Mouse (Mus musculus): ENCODE results near the gene Zfand4.
"Not testable (repeated sequence)": the region's sequence is repeated elsewhere in the genome, so short reads cannot be mapped to it uniquely, and the experiment has no call there.

The Zfand4 gene

DNA sequence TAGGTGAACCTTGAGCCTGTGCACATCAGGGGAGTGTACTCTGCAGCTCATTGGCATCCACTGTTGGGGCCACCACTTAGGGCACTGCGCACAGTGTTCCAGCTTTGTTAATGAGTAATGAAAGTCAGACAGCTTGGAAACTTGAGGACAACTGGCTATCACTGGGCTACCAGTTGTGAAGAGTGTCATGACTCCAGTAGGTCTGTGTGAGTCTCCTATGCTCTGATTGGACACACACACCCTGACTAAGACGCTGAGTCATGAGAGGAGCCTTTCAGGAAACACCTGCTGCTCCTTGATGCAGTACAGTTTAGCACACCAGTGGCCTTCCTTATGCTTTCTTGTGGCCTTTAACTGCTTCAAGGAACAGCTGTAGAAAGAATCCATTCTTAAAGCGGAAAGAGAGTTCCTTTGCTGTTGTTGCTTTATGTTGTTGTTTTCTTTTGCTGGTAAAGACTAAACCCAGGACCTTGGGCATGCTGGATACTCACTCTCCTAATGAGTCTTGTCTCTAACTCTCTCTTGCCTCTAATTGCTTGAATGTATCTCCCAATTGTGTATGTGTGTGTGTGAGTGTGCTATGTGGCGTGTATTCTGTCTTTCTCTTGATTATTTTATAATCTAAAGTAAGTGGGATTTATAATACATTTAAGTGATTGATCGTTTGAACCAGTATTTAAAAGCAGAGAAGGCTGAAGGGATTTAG, 23.0 kb downstream of the Zfand4 start:
- in situ Hi-C loops (cut with MboI, MseI) = loop anchor here (10.0 to 25.0 kb wide), 2 partner anchors 48 to 275 kb away; partner anchors contain the start of genes Gm5580 (in 1 of the 2), March8 (in 1 of the 2) and Olfr214 (in 1 of the 2)

DNA sequence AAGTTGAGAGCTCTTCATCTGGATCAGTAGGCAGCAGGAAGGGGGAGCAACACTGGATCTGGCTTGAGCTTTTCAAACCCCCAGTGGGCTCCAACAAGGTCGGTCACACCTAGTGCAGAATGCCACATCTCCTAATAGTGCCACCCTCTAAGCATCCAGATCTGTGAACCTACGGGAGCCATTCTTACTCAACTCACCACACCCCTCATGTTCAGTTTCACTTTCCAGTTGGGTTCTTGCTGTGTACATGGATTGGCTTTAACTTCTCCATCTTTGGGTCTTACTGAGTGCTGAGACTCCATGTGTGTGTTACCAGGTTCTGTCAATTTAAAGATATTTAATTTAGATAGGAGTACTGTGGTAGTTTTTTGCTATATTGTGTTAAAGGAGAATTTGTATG, 47.4 kb downstream of the Zfand4 start:
- in situ Hi-C loops (cut with MboI, MseI) = no loop called here

DNA sequence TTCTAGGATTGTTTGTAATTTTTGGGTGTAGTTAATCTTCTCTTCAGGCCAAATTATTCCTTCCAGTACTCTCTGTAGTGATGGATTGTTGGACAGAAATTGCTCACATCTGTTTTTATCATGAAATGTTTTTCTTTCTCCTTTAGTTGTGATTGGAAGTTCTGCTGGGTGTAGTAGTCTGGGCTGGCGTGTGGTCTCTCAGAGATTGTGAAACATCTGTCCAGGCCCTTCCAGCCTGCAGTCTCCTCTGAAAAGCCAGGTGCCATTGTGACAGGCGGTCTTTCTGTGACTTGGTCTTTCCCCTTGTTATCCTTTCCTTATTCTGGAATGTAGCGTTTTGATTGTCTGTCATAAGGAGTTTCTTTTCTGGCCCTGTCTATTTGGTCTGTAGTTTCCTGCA, 55.2 kb downstream of the Zfand4 start:
- in situ Hi-C loops (cut with MboI, MseI) = no loop called here

GRCm38 (mm10) chr6:116326641-116327040, 62.6 kb downstream of the Zfand4 start:
- in situ Hi-C loops (cut with MboI, MseI) = no loop called here

GRCm38 (mm10) chr6:116331396-116331795, 67.4 kb downstream of the Zfand4 start:
- in situ Hi-C loops (cut with MboI, MseI) = loop anchor here in 1 of 2 experiments (10.0 kb wide), 1 partner anchor 47 kb away; no protein-coding TSS in a partner anchor

DNA sequence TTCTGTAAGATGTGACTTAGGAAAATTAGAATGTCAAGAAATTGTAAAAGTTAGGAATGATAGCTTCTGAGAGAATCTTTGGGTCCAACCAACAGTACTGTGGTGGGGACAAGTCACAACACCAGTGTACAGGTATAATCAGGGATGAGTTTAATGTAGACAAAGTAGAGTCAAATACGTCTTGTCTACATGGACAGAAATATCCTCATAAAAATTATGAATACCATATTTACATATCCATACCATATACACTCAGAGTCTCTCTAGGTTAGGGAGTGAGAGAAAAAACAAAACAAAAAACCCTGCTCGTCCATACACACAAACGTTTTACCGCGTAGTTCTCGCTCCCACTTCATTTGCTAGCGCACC, 73.4 kb downstream of the Zfand4 start:
- in situ Hi-C loops (cut with MboI, MseI) = loop anchor here in 1 of 2 experiments (10.0 kb wide), 1 partner anchor 53 kb away; no protein-coding TSS in a partner anchor

DNA sequence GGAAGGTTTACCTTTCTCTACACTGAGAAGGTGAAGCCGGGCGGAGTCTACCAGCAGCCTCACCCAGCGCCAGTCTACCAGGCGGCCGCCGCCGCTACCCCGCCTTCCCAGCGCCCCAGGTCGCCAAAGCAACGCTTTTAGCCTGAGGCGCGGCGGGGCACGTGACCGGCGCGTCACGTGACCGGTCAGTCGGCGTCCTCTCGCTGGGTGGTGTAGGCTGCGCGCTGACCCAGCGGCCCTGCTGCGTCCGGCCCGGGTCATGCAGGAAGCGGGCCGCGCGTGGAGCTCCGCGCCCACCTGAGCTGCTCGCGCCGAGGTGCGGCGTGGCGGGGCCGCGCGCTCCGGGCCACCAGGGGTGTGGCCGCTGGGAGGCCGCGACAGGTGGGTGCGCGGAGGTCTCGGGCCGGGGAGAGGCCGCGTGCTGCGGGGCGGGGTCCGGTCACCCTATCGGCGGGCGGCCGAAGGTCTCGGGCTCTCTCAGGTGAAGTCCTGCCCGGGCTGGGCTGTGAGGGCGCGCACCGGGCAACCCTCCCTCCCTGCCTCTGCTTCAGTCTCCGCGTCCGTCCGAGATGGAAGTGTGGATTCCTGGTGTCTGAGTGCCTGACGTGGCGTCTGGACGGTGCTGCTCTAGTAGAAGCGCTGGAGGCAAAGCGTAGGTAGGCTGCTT, 73.9 kb downstream of the Zfand4 start, which contains the start of gene March8:
TSS of gene March8 (plus strand) at position 190 of the 667 bp plus-strand sequence.
- in situ Hi-C loops (cut with MboI, MseI) = loop anchor here in 1 of 2 experiments (10.0 kb wide), 1 partner anchor 53 kb away; no protein-coding TSS in a partner anchor

DNA sequence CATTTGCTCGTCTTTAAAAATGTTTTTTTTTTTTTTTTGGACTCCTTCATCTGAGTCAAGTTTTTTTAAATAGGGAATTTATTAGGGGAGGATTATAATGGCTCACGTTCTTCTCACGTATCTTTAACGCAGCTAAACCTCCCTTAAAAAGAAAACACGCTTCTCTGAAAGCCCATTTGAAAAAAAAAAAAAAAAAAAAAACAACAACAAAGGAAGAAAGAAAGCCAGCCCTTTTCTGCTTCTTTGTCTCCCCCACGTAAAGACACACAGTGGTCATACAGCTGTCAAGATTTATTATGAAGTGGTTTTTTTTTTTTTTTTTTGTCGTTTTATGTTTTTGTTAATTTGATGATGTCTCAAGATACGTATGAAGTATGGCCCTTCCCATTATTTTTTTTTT, 74.5 kb downstream of the Zfand4 start:
- in situ Hi-C loops (cut with MboI, MseI) = loop anchor here in 1 of 2 experiments (10.0 kb wide), 1 partner anchor 54 kb away; no protein-coding TSS in a partner anchor

GRCm38 (mm10) chr6:116339088-116339487, 75.1 kb downstream of the Zfand4 start:
- in situ Hi-C loops (cut with MboI, MseI) = loop anchor here in 1 of 2 experiments (10.0 kb wide), 1 partner anchor 54 kb away; no protein-coding TSS in a partner anchor

GRCm38 (mm10) chr6:116340521-116340920, 76.5 kb downstream of the Zfand4 start:
- in situ Hi-C loops (cut with MboI, MseI) = no loop called here

- in situ Hi-C loops (cut with MboI, MseI) = no loop called here
These were observed 83.9 kb downstream of the Zfand4 start for GRCm38 (mm10) chr6:116347953-116348352.

GRCm38 (mm10) chr6:116349997-116350396, 86.0 kb downstream of the Zfand4 start:
- in situ Hi-C loops (cut with MboI, MseI) = no loop called here

DNA sequence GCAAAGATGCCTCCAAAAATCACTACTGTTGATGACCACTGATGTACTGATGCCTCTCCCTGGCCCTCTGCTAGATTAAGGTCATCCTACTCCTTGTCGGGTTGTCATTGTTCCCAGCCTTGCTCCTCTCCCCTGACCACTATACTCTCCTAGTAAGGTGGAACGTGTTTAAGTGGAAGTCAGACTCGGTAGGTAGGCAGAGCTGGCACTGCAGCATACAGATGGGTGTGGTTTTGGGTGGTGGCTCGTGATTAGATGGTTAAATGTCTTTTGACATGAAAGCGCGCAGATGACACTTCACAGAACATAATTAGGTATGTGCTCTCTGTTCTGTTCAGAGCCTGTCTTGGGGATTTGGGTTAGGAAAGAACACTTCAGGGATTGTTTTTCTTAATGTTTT, 86.6 kb downstream of the Zfand4 start:
- in situ Hi-C loops (cut with MboI, MseI) = no loop called here

- in situ Hi-C loops (cut with MboI, MseI) = no loop called here
These were observed 87.5 kb downstream of the Zfand4 start for GRCm38 (mm10) chr6:116351534-116351933.

DNA sequence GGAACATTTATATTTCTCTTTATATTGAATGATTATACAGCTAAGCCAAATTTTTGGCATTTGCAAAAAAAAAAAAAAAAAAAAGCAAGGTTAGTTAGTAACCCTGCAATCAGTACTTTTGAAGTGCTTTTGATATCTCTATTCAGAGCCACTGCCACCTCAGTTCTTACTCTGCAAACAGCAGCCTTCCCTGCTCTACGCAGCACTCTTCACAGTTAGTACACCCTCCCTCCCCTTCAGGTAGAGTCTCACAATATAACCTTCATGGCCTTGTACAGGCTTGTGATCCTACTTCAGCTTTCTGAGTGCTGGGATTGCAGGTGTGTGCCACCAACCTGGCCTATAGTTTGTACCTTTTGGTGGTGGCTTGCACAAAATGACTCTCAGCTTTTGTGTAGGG, 89.4 kb downstream of the Zfand4 start:
- in situ Hi-C loops (cut with MboI, MseI) = no loop called here

GRCm38 (mm10) chr6:116356311-116356947, 92.4 kb downstream of the Zfand4 start:
- in situ Hi-C loops (cut with MboI, MseI) = not testable (repeated sequence)

GRCm38 (mm10) chr6:116356948-116357325, 92.9 kb downstream of the Zfand4 start:
- in situ Hi-C loops (cut with MboI, MseI) = no loop called here

DNA sequence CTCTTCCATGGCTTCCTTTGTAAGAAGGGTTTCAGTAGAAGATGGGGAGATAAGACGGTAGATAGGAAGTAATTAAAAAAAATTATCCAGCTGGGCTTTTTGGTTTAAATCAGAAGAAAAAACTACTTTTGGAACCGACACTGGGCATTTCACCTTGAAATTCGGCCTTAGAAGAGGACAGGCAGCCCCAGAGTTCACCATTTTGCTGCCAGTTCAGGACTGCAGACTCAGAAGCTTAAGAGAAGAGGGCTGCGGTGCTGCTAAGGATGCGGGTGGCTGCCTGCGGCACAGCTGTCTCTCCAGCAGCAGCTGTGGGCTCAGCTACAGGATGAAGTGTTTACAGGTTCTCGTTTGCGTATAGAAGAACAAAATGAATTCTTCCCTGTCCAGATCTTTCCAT, 94.0 kb downstream of the Zfand4 start:
- in situ Hi-C loops (cut with MboI, MseI) = no loop called here

- in situ Hi-C loops (cut with MboI, MseI) = no loop called here
These were observed 95.2 kb downstream of the Zfand4 start for GRCm38 (mm10) chr6:116359256-116359655.

DNA sequence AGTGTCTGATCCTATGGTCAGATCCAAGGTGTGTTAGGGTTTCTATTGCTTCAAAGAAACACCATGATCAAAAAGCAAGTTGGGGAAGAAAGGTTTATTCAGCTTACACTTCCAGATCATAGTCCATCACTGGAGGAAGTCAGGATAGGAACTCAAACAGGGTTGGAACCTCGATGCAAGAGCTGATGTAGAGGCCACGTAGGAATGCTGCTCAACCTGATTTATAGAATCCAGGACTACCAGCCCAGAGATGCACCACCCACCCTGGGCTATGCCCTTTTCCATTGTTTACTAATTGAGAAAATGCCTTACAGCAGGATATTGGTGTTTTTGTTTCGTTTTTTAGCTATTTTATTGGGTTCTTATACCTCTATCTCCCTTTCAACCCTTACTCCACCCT, 97.4 kb downstream of the Zfand4 start:
- in situ Hi-C loops (cut with MboI, MseI) = no loop called here

GRCm38 (mm10) chr6:116361993-116362392, 98.0 kb downstream of the Zfand4 start:
- in situ Hi-C loops (cut with MboI, MseI) = no loop called here

DNA sequence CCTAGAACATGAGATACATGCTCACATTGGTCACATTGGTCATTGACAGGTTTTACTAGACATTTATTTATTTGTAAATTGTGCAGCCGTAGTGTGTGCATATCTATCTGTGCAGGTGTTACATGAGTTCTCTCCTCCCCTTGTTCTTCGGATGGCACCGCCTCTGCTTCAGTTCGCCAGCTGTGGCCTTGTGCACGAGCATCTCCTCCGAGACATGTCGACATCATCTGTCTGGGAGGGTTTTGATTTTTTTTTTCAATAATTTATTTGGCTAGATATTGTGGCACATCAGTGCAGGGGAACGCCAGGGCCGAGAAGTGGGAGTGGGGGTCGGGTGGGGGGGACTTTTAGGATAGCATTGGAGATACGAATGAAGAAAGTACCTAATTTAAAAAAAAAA, 103.9 kb downstream of the Zfand4 start:
- in situ Hi-C loops (cut with MboI, MseI) = no loop called here
